Mouse (Mus musculus) layer of hippocampus, adult 18-20 months (tissue): Measurements from ENCODE around the gene Pla2g7. TPM values are rescaled to one million over a fixed set of nuclear protein-coding genes. Genes with fewer than 3 reads are reported as not detected.

ENCODE experiments used
- DNase-seq, 2 experiments: peaks; one replicate each; pipeline ENCODE4 v3.0.0; 2022; ENCODE audit warnings: low spot score in 2 of 2
- total RNA-seq, 2 experiments: library from RNA; stranded (reverse); gene quantifications; 2 replicates each; pipeline ENCODE4 v1.2.3; 2021

The Pla2g7 gene
- total RNA-seq, 2 experiments from 2014 or later: 99.2 to 113 TPM

DNA sequence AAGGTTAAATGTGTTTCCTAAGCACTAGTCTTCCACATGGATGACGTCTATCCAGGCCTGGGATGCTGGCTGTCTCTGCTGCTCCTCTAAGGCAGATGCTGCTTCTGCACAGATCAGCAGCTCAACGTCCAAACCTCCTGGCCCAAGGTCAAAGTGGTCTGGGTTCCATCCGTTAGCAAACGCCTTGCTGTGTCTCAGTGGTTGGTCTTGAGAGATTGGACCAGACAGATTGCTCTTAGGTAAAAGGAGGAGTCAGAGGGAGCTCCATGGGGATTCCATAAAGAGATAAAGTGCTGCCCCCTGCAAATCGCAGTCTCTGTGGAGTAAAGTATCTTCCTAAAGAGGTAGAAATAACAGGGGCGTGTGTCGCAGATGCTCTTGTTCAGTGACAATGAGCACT, 75.3 kb downstream of the Pla2g7 start:
- no peak for DNase-seq

DNA sequence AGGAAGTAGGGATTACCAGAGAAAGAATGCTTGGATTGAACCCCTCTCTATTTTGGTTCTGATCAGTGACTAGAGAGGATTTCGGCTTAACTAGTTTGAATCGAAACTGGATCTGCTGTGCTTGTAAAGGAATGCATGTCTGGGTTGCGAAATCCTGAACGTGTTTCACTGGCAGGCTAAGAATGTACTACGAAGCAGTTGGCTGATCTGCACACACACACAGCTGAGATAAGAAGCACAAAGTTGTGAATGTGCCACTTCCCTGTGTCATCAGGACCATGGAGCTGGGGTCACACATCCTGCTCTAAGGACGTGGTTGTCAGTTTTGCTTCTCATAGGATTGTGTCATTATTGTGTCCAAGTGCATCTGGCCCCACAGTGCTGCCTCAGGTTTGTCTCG, 76.5 kb downstream of the Pla2g7 start:
- no peak for DNase-seq

DNA sequence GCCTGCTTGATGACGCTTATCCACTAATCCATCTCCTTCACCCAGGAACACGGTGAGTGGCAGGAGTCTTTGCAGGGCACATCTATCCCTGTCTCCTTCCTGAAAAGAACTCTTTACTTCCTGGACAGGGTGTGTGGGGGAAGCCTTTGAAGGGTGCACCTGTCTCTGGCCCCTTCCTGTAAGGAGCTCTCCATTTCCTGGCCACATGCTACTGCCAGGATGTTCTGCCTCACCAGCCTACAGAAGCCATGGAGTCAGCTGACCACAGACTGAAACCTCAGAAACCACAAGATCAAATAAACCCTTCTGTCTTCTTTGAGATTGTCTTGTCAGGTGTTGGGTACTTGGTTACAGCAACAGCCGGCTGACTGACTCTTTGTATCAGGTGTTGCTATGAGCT, 77.2 kb downstream of the Pla2g7 start:
- DNase-seq: no peak

DNA sequence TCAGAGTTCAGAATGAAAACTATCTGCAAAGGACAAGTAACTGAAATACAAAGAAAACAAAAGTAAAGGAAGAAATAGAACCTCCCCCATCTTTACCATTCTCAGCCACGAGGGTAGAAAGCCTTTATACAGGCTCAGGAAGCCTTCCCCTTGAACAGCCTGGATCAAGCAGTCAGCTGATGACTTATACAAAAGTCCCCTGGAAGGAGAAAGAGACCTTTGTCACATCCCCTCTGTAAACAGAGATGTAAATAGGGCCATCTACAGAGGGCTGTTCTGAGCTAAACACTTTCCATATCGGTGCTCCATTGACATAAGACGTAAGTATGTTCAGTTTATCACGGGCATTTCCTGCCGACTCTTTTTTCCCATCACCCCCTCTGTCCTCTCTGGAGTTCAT, 79.0 kb downstream of the Pla2g7 start:
- no peak for DNase-seq

DNA sequence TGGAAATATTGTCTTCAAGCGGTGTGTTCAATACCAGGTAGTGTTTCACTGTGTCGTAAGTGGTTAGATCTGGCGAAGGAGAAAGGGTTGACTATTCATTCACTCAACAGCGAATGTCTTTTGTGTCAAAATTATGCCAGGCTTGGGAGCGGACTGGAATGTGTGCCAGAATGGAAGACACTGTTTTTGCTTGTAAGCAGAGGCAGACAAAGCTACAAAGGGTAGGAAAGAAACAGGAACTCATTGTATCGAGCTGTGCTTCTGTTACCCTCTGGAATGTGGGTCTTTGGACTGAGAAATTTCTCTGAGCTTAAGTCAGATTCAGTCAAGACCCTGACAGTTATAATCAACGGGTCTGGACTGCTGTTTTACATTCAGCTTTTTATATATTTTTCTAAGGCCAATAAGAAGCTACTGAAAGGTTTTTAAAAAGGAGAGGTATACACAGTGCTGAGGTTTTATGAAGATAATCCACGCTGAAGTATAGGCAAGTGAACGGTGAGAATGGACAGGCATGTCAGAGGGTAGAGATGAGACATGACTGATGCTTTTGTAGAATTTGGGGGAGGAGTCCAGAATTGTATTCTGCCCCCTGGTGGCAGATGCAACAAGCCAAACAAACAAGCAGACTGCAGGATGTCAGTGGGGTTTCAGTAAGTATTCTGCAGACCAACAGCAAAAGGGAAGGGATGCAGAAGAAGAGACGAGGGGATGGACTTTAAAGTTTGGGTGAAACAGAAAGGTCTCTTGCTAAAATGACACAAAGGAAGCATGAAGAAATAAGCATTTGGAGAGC, 81.9 kb downstream of the Pla2g7 start:
- DNase-seq: peak in 1 of 2 experiments; percentile 37

DNA sequence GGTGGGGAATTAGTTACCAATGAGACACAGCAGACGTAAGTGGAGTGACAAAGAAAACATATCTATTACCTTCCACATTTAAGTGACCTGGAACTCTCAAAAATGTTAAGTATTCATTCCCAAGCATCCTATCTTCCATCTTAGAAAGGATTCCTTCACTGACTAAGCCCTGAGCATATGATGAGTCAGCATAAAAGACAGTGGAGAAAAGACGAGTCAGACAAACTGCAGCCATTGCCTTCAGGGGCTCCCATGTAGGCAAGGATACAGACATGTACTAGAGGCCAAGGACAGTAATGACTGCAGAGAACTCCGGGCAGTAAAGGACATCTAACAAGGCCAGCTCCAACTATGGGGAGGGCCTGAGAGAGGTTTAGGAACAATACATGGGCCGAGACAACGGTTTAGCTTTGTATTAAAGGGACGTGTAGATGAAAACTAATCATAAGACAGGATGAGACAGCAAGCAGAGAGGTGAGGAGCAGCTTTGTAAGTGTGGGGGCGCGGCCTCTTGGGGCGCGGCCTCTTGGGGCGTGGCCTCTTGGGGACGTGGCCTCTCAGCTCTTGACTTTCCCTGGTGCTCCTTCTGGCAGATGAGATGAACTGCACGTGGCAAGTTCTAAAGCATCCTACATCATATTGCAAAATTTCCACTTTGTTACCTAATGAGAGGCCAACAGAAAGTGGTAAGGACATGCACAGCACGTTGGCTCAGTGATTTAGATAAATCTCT, 83.6 kb downstream of the Pla2g7 start:
- DNase-seq: no peak

Other genes with a start within 250 kb of the Pla2g7 start
- gene Adgrf5, start 207.6 kb upstream of the Pla2g7 start, total RNA-seq: 10 to 100 TPM; 28.4 to 28.7 TPM
- not detected for gene Mep1a, start 65.3 kb upstream of the Pla2g7 start, total RNA-seq
- gene Ankrd66, start 24.5 kb upstream of the Pla2g7 start, total RNA-seq: under 1 TPM; 0.51 to 0.57 TPM
- under 1 TPM; 0.45 to 0.66 TPM for gene Tdrd6, start 62.2 kb downstream of the Pla2g7 start, total RNA-seq
- 10 to 100 TPM; 33.2 to 35.4 TPM for gene Slc25a27, start 99.1 kb downstream of the Pla2g7 start, total RNA-seq
- 1 to 10 TPM in 1 of 2 experiments, under 1 TPM in 1; 0.77 to 1.0 TPM for gene Cyp39a1, start 99.3 kb downstream of the Pla2g7 start, total RNA-seq
- 10 to 100 TPM; 98.6 to 100.0 TPM for gene Rcan2, start 233.3 kb downstream of the Pla2g7 start, total RNA-seq